Mouse (Mus musculus) kidney, postnatal 0 days (tissue): Measurements from ENCODE around the gene Cnot10. TPM values are rescaled to one million over a fixed set of nuclear protein-coding genes. Genes with fewer than 3 reads are reported as not detected.

Experiments used
- ATAC-seq: fragments of 200-750 bp; cut with Nextera tagmentation; replicated peaks from 2 replicates; pipeline ENCODE4 v1.8.0; 2017; ENCODE audit warnings: low read depth, moderate number of reproducible peaks, moderate TSS enrichment, moderate library complexity; ENCODE audit not compliant: low FRiP score
- DNase-seq: peaks from one replicate; pipeline ENCODE4 v3.0.0-alpha.2; 2016; ENCODE audit warnings: low spot score
- H3K27ac ChIP-seq: fragments of 300-500 bp; sonication (generic); 2 replicates; pipeline ENCODE4 v1.5.1; 2014; ENCODE audit warnings: mild to moderate bottlenecking
- H3K27me3 ChIP-seq: fragments of 300-500 bp; sonication (generic); 2 replicates; pipeline ENCODE4 v1.6.1; 2014; ENCODE audit warnings: low read length, mixed read lengths; ENCODE audit not compliant: insufficient read depth
- H3K36me3 ChIP-seq: fragments of 300-500 bp; sonication (generic); 2 replicates; pipeline ENCODE4 v1.6.1; 2014; ENCODE audit warnings: low read length, mixed read lengths; ENCODE audit not compliant: insufficient read depth
- H3K4me1 ChIP-seq: fragments of 300-500 bp; sonication (generic); replicated peaks from 2 replicates; pipeline ENCODE4 v1.6.1; 2014; ENCODE audit warnings: antibody characterized with exemption, low read length, mixed read lengths; ENCODE audit not compliant: insufficient read depth
- H3K4me2 ChIP-seq: fragments of 300-500 bp; sonication (generic); 2 replicates; pipeline ENCODE4 v1.6.1; 2014; ENCODE audit warnings: mild to moderate bottlenecking, low read length, moderate library complexity, mixed read lengths
- H3K4me3 ChIP-seq: fragments of 300-500 bp; sonication (generic); replicated peaks from 2 replicates; pipeline ENCODE4 v1.5.1; 2014; ENCODE audit warnings: low read depth, low read length
- H3K9ac ChIP-seq: fragments of 300-500 bp; sonication (generic); 2 replicates; pipeline ENCODE4 v1.6.1; 2014; ENCODE audit warnings: low read depth, low read length
- H3K9me3 ChIP-seq: fragments of 300-500 bp; sonication (generic); replicated peaks from 2 replicates; pipeline ENCODE4 v1.6.1; 2016; ENCODE audit warnings: low read length, inconsistent platforms, mixed read lengths
- CTCF ChIP-seq: IDR thresholded peaks from 2 replicates; pipeline ENCODE4 v1.5.1; 2016; ENCODE audit warnings: antibody characterized with exemption, low read depth, mild to moderate bottlenecking, moderate library complexity
- WGBS: fragments of 180-500 bp; shearing (Covaris S2); extraction: QIAGEN DNeasy Blood & Tissue Kit; methylation state at CpG from one replicate; pipeline ENCODE4 v1.1.7; 2014; 5-methylcytosine and 5-hydroxymethylcytosine counted together
- polyA plus RNA-seq: library from polyadenylated mRNA; unstranded; fragments of >200 nt; fragmentation: Nextera tagmentation; extraction: Ambion mirVana; gene quantifications from 2 replicates; pipeline ENCODE4 v1.2.1, GENCODE M21; 2015

Gene Cnot10
- polyA plus RNA-seq, 1 experiment from 2014 or later = 45.7 TPM

- WGBS = 52% methylated on average over 7 of the region's 7 CpGs
- Histone ChIP-seq H3K27me3 (no peaks in the 10 kb centered on the region), H3K36me3 (no peaks in the 10 kb centered on the region), H3K4me1 (peaks cover 7% of the 10 kb centered on the region), H3K4me2 (no peak overlapping the region), H3K27ac (no peak overlapping the region), H3K4me3 (no peak overlapping the region), H3K9me3 (no peaks in the 10 kb centered on the region), H3K9ac (no peak overlapping the region)
- DNase-seq (peak; percentile 73), ATAC-seq (peak; percentile 55; the same call in 1 of the 2 replicates)
- TF ChIP-seq CTCF = no peak
Observed at GRCm38 (mm10) chr9:114538996-114539563, 100.9 kb downstream of the Cnot10 start.

- Histone ChIP-seq H3K36me3 (no peaks in the 10 kb centered on the region), H3K4me3 (no peak overlapping the region), H3K27ac (no peak overlapping the region), H3K9me3 (no peaks in the 10 kb centered on the region), H3K4me2 (no peak overlapping the region), H3K27me3 (no peaks in the 10 kb centered on the region), H3K4me1 (peaks cover 5% of the 10 kb centered on the region), H3K9ac (no peak overlapping the region)
- peak; percentile 60 for DNase-seq
- peak; percentile 69 for ATAC-seq
- TF ChIP-seq CTCF = no peak
- WGBS = 49% methylated on average over 2 of the region's 2 CpGs
Observed at GRCm38 (mm10) chr9:114536628-114537027, 103.4 kb downstream of the Cnot10 start.

Other genes starting within 250 kb of the Cnot10 start
- gene Crtap, start 249.5 kb downstream of the Cnot10 start, polyA plus RNA-seq = 133 and 140 TPM in 2 replicates
- 77.9 and 85.5 TPM in 2 replicates for gene Glb1, start 239.1 kb downstream of the Cnot10 start, polyA plus RNA-seq
- gene Tmppe, start 239.1 kb downstream of the Cnot10 start, polyA plus RNA-seq = 7.0 and 9.7 TPM in 2 replicates
- gene Ccr4, start 135.3 kb downstream of the Cnot10 start, polyA plus RNA-seq = 0.19 and 0.84 TPM in 2 replicates
- gene C130032M10Rik, start 124.5 kb downstream of the Cnot10 start, polyA plus RNA-seq = 0.16 TPM in 1 of 2 replicates, not detected in the other
- gene Trim71, start 75.8 kb downstream of the Cnot10 start, polyA plus RNA-seq = 0.43 and 0.46 TPM in 2 replicates
- gene Dync1li1, start 48.6 kb upstream of the Cnot10 start, polyA plus RNA-seq = 43.8 and 45.4 TPM in 2 replicates
- gene Cmtm6, start 90.9 kb upstream of the Cnot10 start, polyA plus RNA-seq = 64.5 and 70.3 TPM in 2 replicates
- gene Cmtm7, start 141.7 kb upstream of the Cnot10 start, polyA plus RNA-seq = 95.4 and 102 TPM in 2 replicates
- gene Cmtm8, start 204.0 kb upstream of the Cnot10 start, polyA plus RNA-seq = 50.7 and 54.6 TPM in 2 replicates